Mouse (Mus musculus) erythroid progenitor cell, adult 5-6 weeks (primary cell): Measurements from ENCODE around the gene Phrf1. TPM values are rescaled to one million over a fixed set of nuclear protein-coding genes. Genes with fewer than 3 reads are reported as not detected.

Experiments used
- ATAC-seq: replicated peaks from 2 replicates; pipeline ENCODE4 v1.8.0; 2016; ENCODE audit warnings: moderate number of reproducible peaks, mild to moderate bottlenecking, moderate TSS enrichment, inconsistent platforms; ENCODE audit not compliant: poor library complexity, low FRiP score, severe bottlenecking
- total RNA-seq, 2 experiments: library from RNA; stranded (forward) in 1 of 2; stranded (reverse) in 1 of 2; fragments of 150-400 nt in 1 of 2; fragments of 186-747, 209-891 nt in 1 of 2; gene quantifications; 2 replicates each; pipeline versions ENCODE4 v1.2.3 to v1.2.4; 2015 to 2017; ENCODE audit warnings: low replicate concordance in 2 of 2

Phrf1 gene
- total RNA-seq, 2 experiments from 2014 or later, result 63.5 to 80.1 TPM

- ATAC-seq, result no peak
These were observed 17.9 kb upstream of the Phrf1 start for GRCm38 (mm10) chr7:141210606-141211131.

DNA sequence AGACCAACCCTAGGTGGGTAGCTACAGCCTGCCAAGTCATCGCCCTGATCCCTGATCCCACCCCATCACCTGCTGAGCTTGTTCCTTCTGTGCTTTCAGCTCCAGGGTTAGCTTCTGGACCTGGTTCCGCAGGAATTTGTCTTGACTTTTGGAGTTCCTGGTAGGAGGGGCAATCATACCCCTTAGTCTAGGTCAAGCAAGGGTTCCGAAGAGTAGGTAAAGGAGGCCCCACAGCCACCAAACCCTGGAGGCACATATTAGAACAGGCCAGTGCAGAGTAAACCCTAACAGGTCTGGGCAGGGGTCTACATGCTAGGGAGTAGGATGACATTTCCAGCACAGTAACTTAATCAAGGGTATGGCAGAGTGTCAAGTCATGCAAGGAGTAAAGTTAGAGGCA lies 15.5 kb upstream of the Phrf1 start:
- ATAC-seq, result no peak

- no peak for ATAC-seq
These were observed 14.9 kb upstream of the Phrf1 start, which contains the start of gene Lmntd2 for GRCm38 (mm10) chr7:141213605-141214235. Gene Lmntd2, minus strand, starts transcription at chr7:141214080.

GRCm38 (mm10) chr7:141214310-141214709 lies 14.3 kb upstream of the Phrf1 start:
- no peak for ATAC-seq

GRCm38 (mm10) chr7:141215101-141215879 lies 13.3 kb upstream of the Phrf1 start, which contains the start of gene Rassf7:
Gene Rassf7, plus strand, starts transcription at chr7:141215860.
- peak; percentile 88 for ATAC-seq

DNA sequence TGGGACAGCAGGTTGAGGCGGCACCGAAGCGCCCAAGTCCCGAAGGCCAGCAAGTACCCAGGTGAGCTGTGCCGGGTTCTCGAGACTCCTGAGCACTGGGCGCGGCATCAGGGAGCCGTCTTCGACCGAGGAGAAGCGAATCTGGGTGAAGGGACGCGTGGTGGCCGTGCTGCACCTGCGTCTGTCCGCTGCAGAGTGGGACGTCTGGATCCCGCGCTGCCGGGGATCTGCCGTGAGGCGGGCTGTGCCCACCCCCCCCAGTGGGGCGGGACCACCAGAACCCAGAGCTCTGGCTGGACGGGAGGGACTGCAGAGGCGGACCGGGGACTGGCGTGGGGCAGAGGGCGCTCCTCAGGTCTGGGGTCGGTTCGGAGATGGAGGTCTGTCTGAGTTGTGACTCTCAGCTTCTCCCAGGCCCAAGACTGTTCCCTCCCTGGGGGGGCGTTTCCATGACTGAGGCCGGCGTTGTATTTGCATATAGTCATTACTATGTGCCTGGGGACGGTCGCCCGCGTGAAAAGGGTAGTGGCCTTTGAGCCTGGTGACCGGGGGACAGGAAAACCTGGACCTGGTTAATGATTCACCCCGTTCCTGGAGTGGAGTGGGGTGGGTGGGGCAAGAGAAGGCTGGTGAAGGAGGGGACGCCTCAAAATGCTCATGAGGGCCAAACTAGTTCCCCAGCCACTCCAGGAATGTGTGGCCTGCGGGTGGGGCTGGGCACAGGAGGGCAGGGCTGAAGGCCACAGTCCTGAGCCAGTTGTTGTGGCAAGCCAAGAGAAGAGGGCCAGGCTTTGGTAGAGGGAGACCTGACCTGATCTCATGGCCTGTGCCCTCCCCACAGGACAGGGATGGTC lies 12.5 kb upstream of the Phrf1 start:
- peak; percentile 15 for ATAC-seq

DNA sequence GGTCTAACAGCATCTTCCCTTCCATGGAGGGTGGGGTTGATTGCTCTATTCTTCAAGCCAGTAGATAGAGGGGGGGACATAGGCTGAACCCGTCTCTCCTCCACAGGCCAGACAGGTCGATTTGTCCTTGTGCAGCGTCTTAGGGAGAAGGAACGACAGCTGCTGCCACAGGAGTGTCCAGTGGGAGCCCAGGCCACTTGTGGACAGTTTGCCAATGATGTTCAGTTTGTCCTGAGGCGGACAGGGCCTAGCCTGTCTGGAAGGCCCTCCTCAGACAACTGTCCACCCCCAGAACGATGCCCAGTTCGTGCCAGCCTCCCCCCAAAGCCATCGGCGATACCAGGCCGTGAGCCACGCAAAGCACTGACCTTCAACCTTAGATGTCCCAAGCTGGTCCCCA lies 11.7 kb upstream of the Phrf1 start:
- no peak for ATAC-seq

DNA sequence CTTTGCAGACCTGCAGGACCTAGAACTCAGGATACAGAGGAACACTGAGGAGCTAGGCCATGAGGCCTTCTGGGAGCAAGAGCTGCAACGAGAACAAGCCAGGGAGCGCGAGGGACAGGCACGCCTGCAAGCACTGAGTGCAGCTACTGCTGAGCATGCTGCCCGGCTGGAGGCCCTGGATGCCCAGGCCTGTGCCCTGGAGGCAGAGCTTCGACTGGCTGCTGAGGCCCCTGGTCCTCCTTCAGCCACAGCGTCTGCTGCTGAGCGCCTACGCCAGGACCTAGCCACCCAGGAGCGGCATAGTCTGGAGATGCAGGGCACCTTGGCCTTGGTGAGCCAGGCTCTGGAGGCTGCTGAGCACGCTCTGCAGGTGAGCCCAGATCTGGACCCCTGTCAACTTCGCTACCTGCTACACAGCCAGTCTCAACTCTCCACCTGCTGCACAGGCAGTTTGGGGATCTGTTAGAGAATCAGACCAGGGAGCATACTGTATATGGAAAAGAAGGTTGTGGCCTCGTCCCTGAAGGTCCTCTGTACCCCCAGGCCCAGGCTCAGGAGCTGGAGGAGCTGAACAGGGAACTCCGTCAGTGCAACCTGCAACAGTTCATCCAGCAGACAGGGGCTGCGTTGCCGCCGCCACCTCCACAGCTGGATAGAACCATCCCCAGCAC lies 11.1 kb upstream of the Phrf1 start:
- ATAC-seq, result no peak

- no peak for ATAC-seq
These were observed 10.4 kb upstream of the Phrf1 start for GRCm38 (mm10) chr7:141218141-141218540.

DNA sequence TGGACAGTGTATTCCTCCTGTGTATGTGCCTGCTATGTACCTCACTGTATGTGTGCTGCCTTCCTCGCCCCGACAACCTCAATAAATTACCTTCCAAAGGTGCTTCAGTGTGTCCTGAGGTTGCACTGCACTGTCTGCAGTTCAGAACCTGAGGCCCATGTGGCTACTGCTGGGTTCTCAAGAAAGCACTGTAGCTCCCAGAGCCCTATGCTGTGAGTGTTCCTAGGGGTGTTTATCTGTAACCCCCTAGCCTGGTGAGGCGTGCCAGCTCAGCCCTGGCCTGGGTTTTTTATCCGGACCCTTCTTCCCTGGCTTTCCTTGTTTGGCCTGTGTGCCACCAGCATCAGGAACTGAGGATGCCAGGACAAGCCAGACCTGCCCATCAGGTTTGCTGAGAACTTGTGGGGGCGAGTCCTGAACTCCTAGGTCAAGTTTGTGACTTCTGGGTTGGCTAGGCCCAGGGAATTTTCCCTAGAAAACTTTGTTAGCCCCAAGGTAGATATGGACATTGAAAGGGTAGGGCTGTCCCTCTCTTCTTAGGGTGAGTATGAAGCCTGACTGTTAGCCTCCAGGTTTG lies 9.9 kb upstream of the Phrf1 start:
- no peak for ATAC-seq

GRCm38 (mm10) chr7:141219558-141220099 lies 9.0 kb upstream of the Phrf1 start:
- no peak for ATAC-seq

DNA sequence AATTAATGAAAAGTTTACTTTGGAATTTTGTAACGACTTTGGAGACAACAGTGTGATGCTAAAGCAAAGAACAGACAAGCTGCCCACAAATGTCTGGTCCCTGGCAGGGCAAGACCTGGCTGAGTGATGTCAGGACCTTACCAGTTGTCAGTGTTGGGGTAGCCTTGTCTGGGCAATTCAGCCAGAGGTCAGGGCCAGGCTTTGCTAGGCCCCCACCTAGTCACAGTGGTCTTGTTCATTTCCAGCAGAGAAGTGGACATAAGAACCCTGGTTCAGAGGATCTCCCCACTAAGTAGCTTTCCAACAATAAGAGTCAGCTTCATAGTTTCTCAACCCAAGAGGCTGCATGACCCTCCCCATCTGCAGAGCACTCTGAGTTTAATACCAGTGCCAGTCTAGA lies 8.2 kb upstream of the Phrf1 start:
- ATAC-seq, result no peak

DNA sequence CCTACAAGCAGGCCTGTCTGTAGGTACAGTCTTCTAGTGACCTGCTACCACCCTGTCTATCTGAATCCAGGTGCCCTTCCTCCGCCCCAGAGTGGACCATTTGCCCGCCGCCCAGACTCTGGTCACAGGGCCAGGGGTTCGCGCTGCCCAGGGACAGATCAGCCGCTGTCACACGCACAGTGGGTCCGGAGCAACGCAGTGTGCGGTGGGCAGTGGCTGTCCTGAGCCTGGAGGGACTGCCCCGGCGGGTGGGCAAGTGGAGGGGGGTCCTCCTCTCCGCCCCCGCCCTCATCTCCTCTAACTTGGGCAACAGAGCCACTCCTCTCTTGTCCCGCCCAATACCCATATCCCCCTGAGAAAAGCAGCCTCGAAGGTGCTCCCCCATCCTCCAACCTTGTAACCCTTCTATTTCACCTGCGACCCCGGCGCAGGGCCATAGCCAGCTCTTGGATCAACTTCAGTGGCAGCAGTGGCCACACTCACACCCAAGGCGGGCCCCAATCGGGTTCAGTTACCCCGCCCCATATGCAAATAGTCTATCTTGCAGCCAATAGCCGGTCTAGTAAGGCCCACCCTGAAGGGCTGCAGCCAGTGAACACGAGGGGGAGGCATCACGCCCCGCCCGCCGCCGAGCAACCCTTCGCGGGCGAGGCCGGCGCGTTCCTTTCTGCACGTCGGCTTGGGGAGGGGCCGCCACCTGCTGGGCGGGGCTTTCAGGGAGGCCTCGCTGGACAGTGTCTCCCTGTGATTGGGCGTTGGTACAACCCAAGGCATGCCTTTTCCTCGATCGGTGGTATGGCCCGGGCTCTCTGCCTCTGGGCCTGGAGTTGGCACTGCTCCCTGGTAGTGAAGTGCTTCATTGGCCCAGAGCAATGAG lies 7.1 kb upstream of the Phrf1 start:
- ATAC-seq, result peak; percentile 87

GRCm38 (mm10) chr7:141222126-141222467 lies 6.5 kb upstream of the Phrf1 start:
- ATAC-seq, result no peak

- no peak for ATAC-seq
These were observed 5.8 kb upstream of the Phrf1 start for GRCm38 (mm10) chr7:141222696-141223215.

- no peak for ATAC-seq
These were observed 2.0 kb upstream of the Phrf1 start for GRCm38 (mm10) chr7:141226535-141226934.

GRCm38 (mm10) chr7:141227796-141228195 lies 788 bp upstream of the Phrf1 start:
- ATAC-seq, result 0 out of 2 replicates have a peak, but pooled peaks have one; percentile 1

DNA sequence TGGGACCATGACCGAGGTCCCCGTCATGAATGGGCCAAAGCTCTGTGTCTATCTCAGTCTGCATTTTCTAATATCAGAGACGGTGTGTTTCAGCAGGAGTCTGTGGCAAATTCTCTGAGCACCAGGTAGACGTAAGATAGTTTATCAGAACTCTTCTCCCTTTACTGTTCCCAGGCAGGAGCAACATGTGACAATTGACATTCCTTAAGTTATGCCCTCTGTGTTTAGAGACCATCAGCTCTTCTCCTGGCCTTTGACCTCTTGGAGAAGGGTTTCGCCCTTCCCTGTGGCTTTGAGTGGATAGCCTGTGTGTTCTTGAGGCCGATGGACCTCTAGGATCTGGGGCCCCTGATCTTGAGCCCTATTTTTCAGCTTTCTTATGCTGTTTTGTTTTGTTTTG lies 1.1 kb downstream of the Phrf1 start:
- no peak for ATAC-seq
